Comparison of ENCODE assay signal across 15 mouse cellular contexts in the genomic region with DNA sequence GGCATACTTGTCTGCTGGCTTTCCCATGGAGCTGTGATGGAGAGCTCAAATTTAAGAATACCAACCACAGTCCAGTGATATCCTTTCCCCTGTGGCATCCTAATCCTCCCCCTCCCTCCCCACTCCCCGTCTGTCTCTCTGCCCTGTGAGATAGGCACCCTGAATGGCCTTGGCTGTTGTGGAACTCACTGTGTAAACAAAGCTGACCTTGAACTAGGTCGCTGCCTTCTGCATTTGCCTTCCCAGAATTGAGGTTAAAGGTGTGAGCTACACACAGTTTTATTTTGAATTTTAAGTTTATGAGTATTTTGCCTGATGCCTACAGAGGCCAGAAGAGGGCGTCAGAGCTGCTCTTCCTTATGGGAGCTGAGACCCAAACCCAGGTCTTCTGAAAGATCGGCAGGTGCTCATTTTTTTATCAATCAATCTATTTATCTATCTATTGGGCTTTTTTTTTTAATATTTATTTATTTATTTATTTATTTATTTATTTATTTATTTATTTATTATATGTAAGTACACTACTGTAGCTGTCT. TPM values are rescaled to one million over a fixed set of nuclear protein-coding genes. Genes with fewer than 3 reads are reported as not detected.
A peak's percentile ranks its signal among the peaks of the same experiment; 100 is the strongest.
DNase-seq lines count a peak whose midpoint lies in the region; ATAC-seq and TF ChIP-seq lines count a peak whose summit lies in the region.
"Had no signal": no experiment of that assay in that cellular context is flagged by ENCODE, and none has a peak within 500 bp of the region (broad histone marks: within the 10 kb centered on the region; RNA-seq: fewer than 3 reads in every experiment).

No protein-coding gene starts in this region.

- peak; percentile 31 for TF ChIP-seq CTCF in forebrain, postnatal 0 days (IDR thresholded peaks at IDR 0.05; ENCODE audit: low read depth)
- peak; percentile 65 for TF ChIP-seq CTCF in layer of hippocampus, adult 2 months (conservative IDR thresholded peaks at IDR 0.05)
- TF ChIP-seq CTCF in stomach, postnatal 0 days (IDR thresholded peaks at IDR 0.05; ENCODE audit: low read depth): peak; percentile 48

- no peaks in the 10 kb centered on the region for H3K36me3 ChIP-seq in forebrain, postnatal 0 days (ENCODE audit: insufficient read depth)
- no peaks in the 10 kb centered on the region for H3K36me3 ChIP-seq in forebrain, embryonic 10.5 days (replicated peaks)
- H3K36me3 ChIP-seq in stomach, postnatal 0 days (ENCODE audit: control insufficient read depth, insufficient read depth, low read length): no peaks in the 10 kb centered on the region
- H3K36me3 ChIP-seq: embryonic facial prominence, embryonic 10.5 days; heart, embryonic 15.5 days; hindbrain, embryonic 10.5 days had no signal

- no peak overlapping the region for H3K4me3 ChIP-seq in forebrain, postnatal 0 days (ENCODE audit: low read depth, low read length)
- H3K4me3 ChIP-seq in forebrain, embryonic 10.5 days: no peak overlapping the region
- H3K4me3 ChIP-seq in layer of hippocampus, adult 2 months: no peak overlapping the region
- H3K4me3 ChIP-seq in stomach, postnatal 0 days (ENCODE audit: low read depth, low read length): no peak overlapping the region
- H3K4me3 ChIP-seq: embryonic facial prominence, embryonic 10.5 days; heart, embryonic 15.5 days; hindbrain, embryonic 10.5 days; liver, embryonic 13.5 days had no signal

- ATAC-seq in forebrain, postnatal 0 days: no peak
- ATAC-seq in stomach, postnatal 0 days (ENCODE audit: low FRiP score, low TSS enrichment): no peak

- no peaks in the 10 kb centered on the region for H3K4me1 ChIP-seq in forebrain, postnatal 0 days (ENCODE audit: insufficient read depth)
- peaks cover 28% of the 10 kb centered on the region for H3K4me1 ChIP-seq in forebrain, embryonic 10.5 days
- H3K4me1 ChIP-seq in stomach, postnatal 0 days (replicated peaks; ENCODE audit: control insufficient read depth, insufficient read depth): peaks cover 3% of the 10 kb centered on the region; the same call in 1 of the 2 replicates

- H3K27me3 ChIP-seq in forebrain, postnatal 0 days (ENCODE audit: insufficient read depth, low read length): no peaks in the 10 kb centered on the region
- peaks cover 13% of the 10 kb centered on the region for H3K27me3 ChIP-seq in forebrain, embryonic 10.5 days (ENCODE audit: poor library complexity, severe bottlenecking)
- H3K27me3 ChIP-seq in stomach, postnatal 0 days (ENCODE audit: control insufficient read depth, insufficient read depth, low read length): no peaks in the 10 kb centered on the region
- H3K27me3 ChIP-seq: heart, embryonic 15.5 days; liver, embryonic 13.5 days had no signal

- WGBS in forebrain, postnatal 0 days: 62% methylated on average over 4 of the region's 4 CpGs
- WGBS in forebrain, embryonic 10.5 days: 58% methylated on average over 4 of the region's 4 CpGs
- 37% methylated on average over 4 of the region's 4 CpGs for WGBS in stomach, postnatal 0 days

- H3K27ac ChIP-seq in forebrain, postnatal 0 days (ENCODE audit: low read depth, low read length): no peak overlapping the region
- H3K27ac ChIP-seq in forebrain, embryonic 10.5 days: no peak overlapping the region
- no peak overlapping the region for H3K27ac ChIP-seq in layer of hippocampus, adult 2 months
- H3K27ac ChIP-seq in stomach, postnatal 0 days (replicated peaks): no peak overlapping the region
- H3K27ac ChIP-seq: embryonic facial prominence, embryonic 10.5 days; heart, embryonic 15.5 days; hindbrain, embryonic 10.5 days; liver, embryonic 13.5 days had no signal

- no peak for DNase-seq in forebrain, postnatal 0 days
- no peak for DNase-seq in forebrain, embryonic 10.5 days (ENCODE audit: extremely low spot score, low spot score)
- DNase-seq in layer of hippocampus, adult 2 months (ENCODE audit: low spot score in 2 of 2): no peak
- no peak for DNase-seq in layer of hippocampus, adult 8-10 months (ENCODE audit: low spot score in 2 of 2)
- peak; percentile 61 for DNase-seq in ovary, adult 18-20 months (ENCODE audit: low spot score)
- no peak for DNase-seq in ovary, postnatal 36 days (ENCODE audit: low spot score)
- no peak for DNase-seq in stomach, postnatal 0 days (ENCODE audit: low spot score)
- DNase-seq in spleen, postnatal 36 days (ENCODE audit: low spot score in 2 of 2): no peak

- no peak for TF ChIP-seq EP300 in stomach, postnatal 0 days (optimal IDR thresholded peaks at IDR 0.05)

- no peak overlapping the region for H3K4me2 ChIP-seq in forebrain, postnatal 0 days (ENCODE audit: low read depth)
- no peak overlapping the region for H3K4me2 ChIP-seq in stomach, postnatal 0 days (replicated peaks; ENCODE audit: low read depth)
- H3K4me2 ChIP-seq: heart, embryonic 15.5 days; liver, embryonic 13.5 days had no signal

- H3K9me3 ChIP-seq in forebrain, postnatal 0 days (ENCODE audit: low read length): no peaks in the 10 kb centered on the region
- H3K9me3 ChIP-seq in forebrain, embryonic 10.5 days: no peaks in the 10 kb centered on the region
- H3K9me3 ChIP-seq in stomach, postnatal 0 days (ENCODE audit: control insufficient read depth, low read length): no peaks in the 10 kb centered on the region
- H3K9me3 ChIP-seq: embryonic facial prominence, embryonic 10.5 days; G1E; heart, embryonic 15.5 days; hindbrain, embryonic 10.5 days; liver, embryonic 13.5 days had no signal

- H3K9ac ChIP-seq in forebrain, postnatal 0 days: no peak overlapping the region
- no peak overlapping the region for H3K9ac ChIP-seq in stomach, postnatal 0 days (ENCODE audit: low read length)
- H3K9ac ChIP-seq: heart, embryonic 15.5 days; liver, embryonic 13.5 days had no signal

RNA-seq across cellular contexts. Expression of a gene that starts 7.0 kb away (rescaled TPM):
- total RNA-seq in forebrain, postnatal 0 days (2014; rRNA removed): 152 and 167 TPM in 2 replicates
- polyA plus RNA-seq in forebrain, postnatal 0 days (2015; fragmentation: Nextera tagmentation; extraction: Ambion mirVana): 143 and 171 TPM in 2 replicates
- polyA plus RNA-seq in forebrain, embryonic 10.5 days (2016; fragmentation: Nextera tagmentation; extraction: Ambion mirVana): 8.7 and 10.0 TPM in 2 replicates
- total RNA-seq in layer of hippocampus, adult 2 months (2021): 10 to 100 TPM; 92.3 to 97.6 TPM
- 10 to 100 TPM; 84.7 to 93.8 (median 89.2) TPM for total RNA-seq in layer of hippocampus, adult 8-10 months (2022)
- 5.3 TPM in 2 replicates for polyA plus RNA-seq in stomach, postnatal 0 days (2015; fragmentation: Nextera tagmentation; extraction: Ambion mirVana)

RNA-seq across cellular contexts. Expression of a gene that starts 7.3 kb away (rescaled TPM):
- total RNA-seq in forebrain, postnatal 0 days (2014; rRNA removed): 46.3 and 61.1 TPM in 2 replicates
- 86.7 and 91.4 TPM in 2 replicates for polyA plus RNA-seq in forebrain, postnatal 0 days (2015; fragmentation: Nextera tagmentation; extraction: Ambion mirVana)
- 40.1 and 40.8 TPM in 2 replicates for polyA plus RNA-seq in forebrain, embryonic 10.5 days (2016; fragmentation: Nextera tagmentation; extraction: Ambion mirVana)
- total RNA-seq in layer of hippocampus, adult 2 months (2021): 10 to 100 TPM; 30.0 to 32.7 TPM
- total RNA-seq in layer of hippocampus, adult 8-10 months (2022): 10 to 100 TPM; 30.3 to 35.3 (median 33.6) TPM
- 56.5 and 64.0 TPM in 2 replicates for polyA plus RNA-seq in stomach, postnatal 0 days (2015; fragmentation: Nextera tagmentation; extraction: Ambion mirVana)

RNA-seq across cellular contexts. Expression of a gene that starts 30.3 kb away (rescaled TPM):
- 5.5 and 8.8 TPM in 2 replicates for total RNA-seq in forebrain, postnatal 0 days (2014; rRNA removed)
- 10.6 and 10.9 TPM in 2 replicates for polyA plus RNA-seq in forebrain, postnatal 0 days (2015; fragmentation: Nextera tagmentation; extraction: Ambion mirVana)
- 10.8 and 14.9 TPM in 2 replicates for polyA plus RNA-seq in forebrain, embryonic 10.5 days (2016; fragmentation: Nextera tagmentation; extraction: Ambion mirVana)
- under 1 TPM in 1 of 2 experiments, not detected in 1; 0.37 TPM for total RNA-seq in layer of hippocampus, adult 2 months (2021)
- total RNA-seq in layer of hippocampus, adult 8-10 months (2022): under 1 TPM; 0.61 to 0.87 (median 0.81) TPM
- 15.4 and 16.2 TPM in 2 replicates for polyA plus RNA-seq in stomach, postnatal 0 days (2015; fragmentation: Nextera tagmentation; extraction: Ambion mirVana)
- total RNA-seq: G1E; granulocyte monocyte progenitor cell, adult 5-6 weeks; monocyte, adult 5-6 weeks had no signal

RNA-seq across cellular contexts. Expression of a gene that starts 47.7 kb away (rescaled TPM):
- 11.8 and 14.6 TPM in 2 replicates for total RNA-seq in forebrain, postnatal 0 days (2014; rRNA removed)
- 50.1 and 52.3 TPM in 2 replicates for polyA plus RNA-seq in forebrain, postnatal 0 days (2015; fragmentation: Nextera tagmentation; extraction: Ambion mirVana)
- polyA plus RNA-seq in forebrain, embryonic 10.5 days (2016; fragmentation: Nextera tagmentation; extraction: Ambion mirVana): 25.0 and 26.1 TPM in 2 replicates
- total RNA-seq in layer of hippocampus, adult 2 months (2021): 10 to 100 TPM; 39.1 to 43.1 TPM
- total RNA-seq in layer of hippocampus, adult 8-10 months (2022): 10 to 100 TPM; 36.5 to 43.4 (median 38.6) TPM
- polyA plus RNA-seq in stomach, postnatal 0 days (2015; fragmentation: Nextera tagmentation; extraction: Ambion mirVana): 24.3 and 26.1 TPM in 2 replicates

RNA-seq across cellular contexts. Expression of a gene that starts 48.5 kb away (rescaled TPM):
- total RNA-seq in forebrain, postnatal 0 days (2014; rRNA removed): 72.1 and 92.3 TPM in 2 replicates
- 68.0 and 69.6 TPM in 2 replicates for polyA plus RNA-seq in forebrain, postnatal 0 days (2015; fragmentation: Nextera tagmentation; extraction: Ambion mirVana)
- polyA plus RNA-seq in forebrain, embryonic 10.5 days (2016; fragmentation: Nextera tagmentation; extraction: Ambion mirVana): 172 and 176 TPM in 2 replicates
- 10 to 100 TPM; 49.9 to 53.4 TPM for total RNA-seq in layer of hippocampus, adult 2 months (2021)
- 10 to 100 TPM; 46.6 to 64.1 (median 52.9) TPM for total RNA-seq in layer of hippocampus, adult 8-10 months (2022)
- polyA plus RNA-seq in stomach, postnatal 0 days (2015; fragmentation: Nextera tagmentation; extraction: Ambion mirVana): 46.8 and 51.9 TPM in 2 replicates
